Mouse (Mus musculus): ENCODE data around the gene Cyp17a1. TPM values are rescaled to one million over a fixed set of nuclear protein-coding genes. Genes with fewer than 3 reads are reported as not detected.
A peak's percentile ranks its signal among the peaks of the same experiment; 100 is the strongest.

Cyp17a1 gene
- total and polyA plus RNA-seq, 3 experiments: 0.12 TPM; not detected in 2

DNA sequence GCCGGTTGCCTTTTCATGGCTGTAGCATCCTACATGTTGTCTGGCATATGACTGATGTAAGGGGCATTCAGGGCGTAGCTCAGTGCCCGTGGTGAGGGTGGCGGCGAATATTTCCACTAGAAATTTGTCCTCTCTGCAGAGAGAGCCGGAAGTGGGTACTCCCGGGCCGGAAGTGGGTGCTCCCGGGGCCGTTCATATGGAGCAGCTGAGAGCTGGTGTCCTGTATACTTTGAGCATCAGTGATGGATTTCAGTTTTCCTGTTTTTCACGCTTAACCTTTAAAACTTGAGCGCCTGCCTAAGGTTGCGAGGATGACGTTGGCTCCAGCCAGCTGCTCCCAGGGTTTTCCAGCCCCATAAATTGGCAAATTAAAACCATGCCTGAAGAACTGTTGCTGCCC is 33.5 kb downstream of the Cyp17a1 start:
- Histone ChIP-seq H3K9ac (ENCODE audit: low read depth, low read length) (no peak overlapping the region), H3K27me3 (ENCODE audit: control insufficient read depth, insufficient read depth, low read length) (no peaks in the 10 kb centered on the region), H3K79me2 (replicated peaks; ENCODE audit: control insufficient read depth, insufficient read depth, low read length) (no peaks in the 10 kb centered on the region; the same call in 1 of the 2 replicates), H3K4me1 (ENCODE audit: control insufficient read depth, insufficient read depth, low read length) (peaks cover 49% of the 10 kb centered on the region), H3K36me3 (ENCODE audit: control insufficient read depth, insufficient read depth, low read length) (peaks cover 9% of the 10 kb centered on the region), H3K4me3 (no peak overlapping the region), H3K27ac (peak overlapping the region; percentile 86)
- intact Hi-C loops (cut with DNase I): no loop called here
- TF ChIP-seq CTCF (IDR thresholded peaks at IDR 0.05) (no peak), POLR2A (IDR thresholded peaks at IDR 0.05; ENCODE audit: insufficient read depth, low read depth, low read length) (no peak), EP300 (IDR thresholded peaks at IDR 0.05; ENCODE audit: insufficient read depth, low read depth, low read length) (no peak)
- WGBS: 58% methylated on average over 14 of the region's 14 CpGs
- peak in 1 of 2 experiments; percentile 23 for DNase-seq

DNA sequence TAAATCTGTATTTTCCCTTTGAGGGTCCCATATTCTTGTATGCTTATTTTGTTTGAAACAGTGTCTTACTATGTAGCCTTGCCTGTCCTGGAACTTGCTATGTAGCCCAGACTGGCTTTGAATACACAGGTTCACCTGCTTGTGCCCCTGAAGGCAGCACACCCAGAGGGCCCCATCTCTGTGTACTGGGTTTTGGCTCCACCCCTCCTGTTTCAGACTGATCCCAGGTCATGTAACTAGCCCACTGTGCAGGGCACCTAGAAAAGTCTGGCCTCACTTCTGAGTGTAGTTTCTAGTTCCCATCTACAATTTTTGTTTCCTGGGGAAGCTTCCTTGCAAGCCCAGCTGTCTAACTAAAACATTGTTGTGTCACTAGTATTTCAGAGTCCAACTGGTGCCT is 33.9 kb downstream of the Cyp17a1 start:
- intact Hi-C loops (cut with DNase I): no loop called here
- H3K27ac ChIP-seq: peak overlapping the region; percentile 86
- H3K27me3 ChIP-seq (ENCODE audit: control insufficient read depth, insufficient read depth, low read length): no peaks in the 10 kb centered on the region
- no peak for DNase-seq
- TF ChIP-seq CTCF (IDR thresholded peaks at IDR 0.05) (no peak), POLR2A (IDR thresholded peaks at IDR 0.05; ENCODE audit: insufficient read depth, low read depth, low read length) (no peak), EP300 (IDR thresholded peaks at IDR 0.05; ENCODE audit: insufficient read depth, low read depth, low read length) (no peak)
- peaks cover 6% of the 10 kb centered on the region for H3K36me3 ChIP-seq (ENCODE audit: control insufficient read depth, insufficient read depth, low read length)
- H3K4me3 ChIP-seq: no peak overlapping the region
- no peaks in the 10 kb centered on the region; the same call in 1 of the 2 replicates for H3K79me2 ChIP-seq (replicated peaks; ENCODE audit: control insufficient read depth, insufficient read depth, low read length)
- peaks cover 45% of the 10 kb centered on the region for H3K4me1 ChIP-seq (ENCODE audit: control insufficient read depth, insufficient read depth, low read length)
- H3K9ac ChIP-seq (ENCODE audit: low read depth, low read length): no peak overlapping the region

DNA sequence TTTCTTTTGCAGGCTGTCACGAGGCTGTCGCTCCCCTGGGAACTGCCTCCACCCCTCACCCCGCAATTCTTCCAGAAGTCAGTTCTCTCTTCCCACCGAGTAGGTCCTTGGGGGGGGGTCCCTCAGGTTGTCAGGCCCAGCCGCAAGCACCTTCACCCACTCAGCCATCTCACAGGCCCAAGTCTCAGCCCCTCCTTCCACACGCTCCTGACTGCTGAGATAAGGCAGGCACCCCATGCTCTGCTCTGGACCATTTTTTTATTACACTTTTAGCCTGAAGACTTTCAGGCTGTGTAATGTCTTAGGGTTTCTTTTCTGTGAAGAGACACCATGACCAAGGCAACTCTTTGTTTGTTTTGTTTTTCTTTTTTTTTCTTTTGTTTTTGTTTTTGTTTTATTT is 35.4 kb downstream of the Cyp17a1 start:
- peaks cover 33% of the 10 kb centered on the region for H3K4me1 ChIP-seq (ENCODE audit: control insufficient read depth, insufficient read depth, low read length)
- 70% methylated on average over 6 of the region's 6 CpGs for WGBS
- DNase-seq: peak in 1 of 2 experiments; percentile 20
- no peak overlapping the region for H3K4me3 ChIP-seq
- peaks cover 5% of the 10 kb centered on the region; the same call in 1 of the 2 replicates for H3K36me3 ChIP-seq (ENCODE audit: control insufficient read depth, insufficient read depth, low read length)
- no peak for TF ChIP-seq CTCF (IDR thresholded peaks at IDR 0.05)
- H3K9ac ChIP-seq (ENCODE audit: low read depth, low read length): no peak overlapping the region
- no peaks in the 10 kb centered on the region for H3K27me3 ChIP-seq (ENCODE audit: control insufficient read depth, insufficient read depth, low read length)
- intact Hi-C loops (cut with DNase I): no loop called here
- H3K27ac ChIP-seq: no peak overlapping the region; the same call in 1 of the 2 replicates
- H3K79me2 ChIP-seq (replicated peaks; ENCODE audit: control insufficient read depth, insufficient read depth, low read length): peaks cover under 1% of the 10 kb centered on the region

DNA sequence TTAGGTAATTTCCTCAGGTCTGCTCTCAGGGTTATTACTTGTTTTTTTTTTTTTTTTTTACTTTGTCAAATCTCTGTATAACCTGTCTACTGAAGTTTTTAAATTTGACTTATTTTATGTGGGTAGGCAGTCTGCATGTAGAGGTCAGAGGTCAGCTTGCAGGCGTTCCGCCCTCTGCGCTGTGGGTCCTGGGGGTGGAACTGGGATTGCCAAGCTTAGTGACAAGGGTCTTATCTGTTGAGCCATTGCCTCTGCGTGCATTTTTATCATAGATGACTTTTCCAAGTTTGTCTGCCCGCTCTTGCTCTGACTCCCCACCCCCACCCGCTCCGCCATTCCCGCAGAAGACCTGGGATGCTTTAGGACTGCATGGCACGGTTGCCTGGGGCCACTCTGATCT is 37.2 kb downstream of the Cyp17a1 start:
- intact Hi-C loops (cut with DNase I): no loop called here
- no peak for DNase-seq
- H3K27me3 ChIP-seq (ENCODE audit: control insufficient read depth, insufficient read depth, low read length): no peaks in the 10 kb centered on the region
- peaks cover 5% of the 10 kb centered on the region; the same call in 1 of the 2 replicates for H3K36me3 ChIP-seq (ENCODE audit: control insufficient read depth, insufficient read depth, low read length)
- H3K4me3 ChIP-seq: no peak overlapping the region
- H3K4me1 ChIP-seq (ENCODE audit: control insufficient read depth, insufficient read depth, low read length): peaks cover 18% of the 10 kb centered on the region
- peak overlapping the region; percentile 65 for H3K27ac ChIP-seq
- peaks cover 8% of the 10 kb centered on the region for H3K79me2 ChIP-seq (replicated peaks; ENCODE audit: control insufficient read depth, insufficient read depth, low read length)
- TF ChIP-seq CTCF (IDR thresholded peaks at IDR 0.05) (no peak), EP300 (IDR thresholded peaks at IDR 0.05; ENCODE audit: insufficient read depth, low read depth, low read length) (no peak), POLR2A (IDR thresholded peaks at IDR 0.05; ENCODE audit: insufficient read depth, low read depth, low read length) (no peak)
- no peak overlapping the region for H3K9ac ChIP-seq (ENCODE audit: low read depth, low read length)
- 26% methylated on average over 9 of the region's 9 CpGs for WGBS

DNA sequence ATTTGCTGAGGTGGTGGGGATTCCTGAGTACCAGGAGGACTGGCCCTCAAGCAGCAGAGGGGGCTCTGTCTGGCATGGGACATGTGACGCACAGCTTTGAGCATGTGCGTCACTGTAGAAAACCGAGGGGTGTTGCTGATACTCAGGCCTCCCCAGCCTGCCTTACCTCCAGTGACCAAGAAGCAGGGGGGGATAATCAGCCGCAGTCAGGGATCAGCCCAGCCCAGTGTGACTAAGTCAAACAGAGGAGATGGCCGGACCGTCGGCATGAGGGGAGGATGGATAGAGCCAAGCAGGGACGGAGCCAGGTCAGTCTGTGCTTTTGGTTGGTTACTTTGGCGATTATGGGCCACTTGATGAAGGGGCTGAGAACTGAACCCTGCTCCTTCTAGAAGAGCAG is 41.3 kb downstream of the Cyp17a1 start:
- peaks cover 26% of the 10 kb centered on the region for H3K4me1 ChIP-seq (ENCODE audit: control insufficient read depth, insufficient read depth, low read length)
- intact Hi-C loops (cut with DNase I): no loop called here
- DNase-seq: peak in 1 of 2 experiments; percentile 26
- H3K27me3 ChIP-seq (ENCODE audit: control insufficient read depth, insufficient read depth, low read length): no peaks in the 10 kb centered on the region
- 67% methylated on average over 9 of the region's 9 CpGs for WGBS
- no peak overlapping the region for H3K27ac ChIP-seq
- H3K79me2 ChIP-seq (replicated peaks; ENCODE audit: control insufficient read depth, insufficient read depth, low read length): peaks cover 11% of the 10 kb centered on the region
- no peak for TF ChIP-seq CTCF (IDR thresholded peaks at IDR 0.05)
- no peak for TF ChIP-seq EP300 (IDR thresholded peaks at IDR 0.05; ENCODE audit: insufficient read depth, low read depth, low read length)
- TF ChIP-seq POLR2A (IDR thresholded peaks at IDR 0.05; ENCODE audit: insufficient read depth, low read depth, low read length): no peak
- no peak overlapping the region for H3K9ac ChIP-seq (ENCODE audit: low read depth, low read length)
- H3K4me3 ChIP-seq: no peak overlapping the region
- peaks cover 5% of the 10 kb centered on the region; the same call in 1 of the 2 replicates for H3K36me3 ChIP-seq (ENCODE audit: control insufficient read depth, insufficient read depth, low read length)

DNA sequence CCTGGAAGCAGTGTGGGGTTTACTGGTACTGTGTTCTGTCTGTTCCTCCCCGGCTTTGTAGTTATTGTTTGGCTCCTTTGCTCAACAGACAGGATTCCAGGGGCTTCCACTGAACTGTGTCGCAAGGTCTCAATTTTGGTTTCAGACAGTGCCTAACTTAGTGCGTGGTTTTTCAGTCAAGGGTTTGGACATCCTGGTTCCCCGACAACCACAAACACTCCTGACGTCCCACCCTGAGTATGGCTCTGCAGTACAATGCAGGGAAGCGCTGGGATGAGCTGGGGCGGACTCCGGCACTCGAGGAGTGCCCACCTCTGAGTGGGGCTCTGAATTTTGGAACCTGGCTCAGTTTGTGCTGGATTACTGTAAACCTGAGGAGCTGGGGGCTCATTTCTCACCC is 43.2 kb downstream of the Cyp17a1 start:
- intact Hi-C loops (cut with DNase I): no loop called here
- no peak for DNase-seq
- WGBS: 23% methylated on average over 9 of the region's 9 CpGs
- Histone ChIP-seq H3K9ac (ENCODE audit: low read depth, low read length) (no peak overlapping the region), H3K36me3 (ENCODE audit: control insufficient read depth, insufficient read depth, low read length) (peaks cover 2% of the 10 kb centered on the region; the same call in 1 of the 2 replicates), H3K27me3 (ENCODE audit: control insufficient read depth, insufficient read depth, low read length) (no peaks in the 10 kb centered on the region), H3K4me1 (ENCODE audit: control insufficient read depth, insufficient read depth, low read length) (peaks cover 26% of the 10 kb centered on the region), H3K27ac (peak overlapping the region; percentile 40; the same call in 1 of the 2 replicates), H3K4me3 (no peak overlapping the region), H3K79me2 (replicated peaks; ENCODE audit: control insufficient read depth, insufficient read depth, low read length) (peaks cover 11% of the 10 kb centered on the region)
- TF ChIP-seq POLR2A (IDR thresholded peaks at IDR 0.05; ENCODE audit: insufficient read depth, low read depth, low read length) (no peak), EP300 (IDR thresholded peaks at IDR 0.05; ENCODE audit: insufficient read depth, low read depth, low read length) (no peak), CTCF (IDR thresholded peaks at IDR 0.05) (no peak)

All from heart, adult 2 months (tissue).